In genomic region chr5:21260746-21261145, GRCm38 (mm10) we compare ENCODE assay signal across 21 mouse cellular contexts.
DNase-seq lines count a peak whose midpoint lies in the region; ATAC-seq and TF ChIP-seq lines count a peak whose summit lies in the region.
"Had no signal": no experiment of that assay in that cellular context is flagged by ENCODE, and none has a peak within 500 bp of the region (broad histone marks: within the 10 kb centered on the region; RNA-seq: fewer than 3 reads in every experiment).

No protein-coding gene starts in this region.

- no peak for DNase-seq in forebrain, embryonic 10.5 days (ENCODE audit: extremely low spot score, low spot score)
- DNase-seq in forebrain, postnatal 0 days: no peak
- DNase-seq in 3T3-L1 (ENCODE audit: low read depth, low spot score) (peak; percentile 56), adipocyte (ENCODE audit: low spot score) (no peak)
- DNase-seq in embryonic facial prominence, embryonic 10.5 days (ENCODE audit: low spot score): no peak
- DNase-seq in gastrocnemius, postnatal 14 days: no peak
- no peak for DNase-seq in embryo, embryonic 10.5 days (ENCODE audit: low spot score)
- DNase-seq: adrenal gland, adult 8-10 months; adrenal gland, postnatal 36 days; cerebellum, adult 11 months; cerebellum, adult 8-10 months; cerebellum, postnatal 14 days; gastrocnemius, postnatal 25 days; heart, postnatal 4 days had no signal

- H3K27ac ChIP-seq in forebrain, embryonic 10.5 days: 0 out of 2 replicates have a peak overlapping the region, but pooled peaks have one; percentile 81
- no peak overlapping the region for H3K27ac ChIP-seq in forebrain, postnatal 0 days (ENCODE audit: low read depth, low read length)
- peak overlapping the region; percentile 76; the same call in 1 of the 2 replicates for H3K27ac ChIP-seq in embryonic facial prominence, embryonic 10.5 days (replicated peaks)
- H3K27ac ChIP-seq: heart, embryonic 13.5 days; hindbrain, embryonic 12.5 days had no signal

- H3K27me3 ChIP-seq in forebrain, embryonic 10.5 days (ENCODE audit: poor library complexity, severe bottlenecking): no peaks in the 10 kb centered on the region
- no peaks in the 10 kb centered on the region for H3K27me3 ChIP-seq in forebrain, postnatal 0 days (ENCODE audit: insufficient read depth, low read length)
- no peaks in the 10 kb centered on the region for H3K27me3 ChIP-seq in embryonic facial prominence, embryonic 10.5 days (replicated peaks; ENCODE audit: low read depth, poor library complexity, severe bottlenecking)
- H3K27me3 ChIP-seq: CH12.LX; forebrain, embryonic 15.5 days; heart, embryonic 13.5 days; hindbrain, embryonic 12.5 days had no signal

- H3K9me3 ChIP-seq in forebrain, embryonic 10.5 days: no peaks in the 10 kb centered on the region
- H3K9me3 ChIP-seq in forebrain, postnatal 0 days (ENCODE audit: low read length): no peaks in the 10 kb centered on the region
- H3K9me3 ChIP-seq in embryonic facial prominence, embryonic 10.5 days: no peaks in the 10 kb centered on the region
- H3K9me3 ChIP-seq: forebrain, embryonic 15.5 days; heart, embryonic 13.5 days; hindbrain, embryonic 12.5 days had no signal

- H3K4me2 ChIP-seq in forebrain, postnatal 0 days (ENCODE audit: low read depth): no peak overlapping the region
- H3K4me2 ChIP-seq: forebrain, embryonic 15.5 days; heart, embryonic 13.5 days; hindbrain, embryonic 12.5 days had no signal

- no peak overlapping the region for H3K4me3 ChIP-seq in forebrain, embryonic 10.5 days
- no peak overlapping the region for H3K4me3 ChIP-seq in forebrain, postnatal 0 days (ENCODE audit: low read depth, low read length)
- no peak overlapping the region for H3K4me3 ChIP-seq in embryonic facial prominence, embryonic 10.5 days
- H3K4me3 ChIP-seq: erythroblast, embryonic 14.5 days; forebrain, embryonic 15.5 days; heart, embryonic 13.5 days; hindbrain, embryonic 12.5 days had no signal

- WGBS in forebrain, embryonic 10.5 days: 89% methylated on average over 7 of the region's 7 CpGs
- WGBS in forebrain, postnatal 0 days: 88% methylated on average over 7 of the region's 7 CpGs
- WGBS in embryonic facial prominence, embryonic 10.5 days: 73% methylated on average over 7 of the region's 7 CpGs

- H3K9ac ChIP-seq in forebrain, postnatal 0 days: no peak overlapping the region
- H3K9ac ChIP-seq: forebrain, embryonic 15.5 days; heart, embryonic 13.5 days; hindbrain, embryonic 12.5 days had no signal

- no peaks in the 10 kb centered on the region for H3K36me3 ChIP-seq in forebrain, embryonic 10.5 days (replicated peaks)
- H3K36me3 ChIP-seq in forebrain, postnatal 0 days (ENCODE audit: insufficient read depth): no peaks in the 10 kb centered on the region
- no peaks in the 10 kb centered on the region for H3K36me3 ChIP-seq in embryonic facial prominence, embryonic 10.5 days (replicated peaks)
- H3K36me3 ChIP-seq: forebrain, embryonic 15.5 days; heart, embryonic 13.5 days; hindbrain, embryonic 12.5 days had no signal

- H3K4me1 ChIP-seq in forebrain, embryonic 10.5 days: peaks cover 28% of the 10 kb centered on the region
- H3K4me1 ChIP-seq in forebrain, postnatal 0 days (ENCODE audit: insufficient read depth): 0 out of 2 replicates have a peak, but pooled peaks cover 4% of the 10 kb centered on the region
- H3K4me1 ChIP-seq in embryonic facial prominence, embryonic 10.5 days: peaks cover 40% of the 10 kb centered on the region

- TF ChIP-seq CTCF in forebrain, postnatal 0 days (IDR thresholded peaks at IDR 0.05; ENCODE audit: low read depth): no peak

- intact Hi-C loops in gastrocnemius, postnatal 14 days (cut with DNase I; ENCODE audit: low total_unique reads): loop anchor here (10.0 kb wide), 2 partner anchors 324 to 384 kb away; partner anchors contain the start of genes Armc10 and Fbxl13

- no peak for ATAC-seq in forebrain, postnatal 0 days
- peak; percentile 54 for ATAC-seq in megakaryocyte, adult 5-6 weeks (ENCODE audit: poor library complexity, severe bottlenecking)
- ATAC-seq: forebrain, embryonic 15.5 days; inflammation-experienced regulatory T-cells, adult 6 months had no signal
